Mouse (Mus musculus): ENCODE results near the gene Abcc2. TPM values are rescaled to one million over a fixed set of nuclear protein-coding genes. Genes with fewer than 3 reads are reported as not detected.

Gene Abcc2
- polyA plus RNA-seq (2015; fragmentation: Nextera tagmentation; extraction: Ambion mirVana): 0.03 TPM in 1 of 2 replicates, not detected in the other

GRCm38 (mm10) chr19:43781980-43782379 lies at the start of gene Abcc2:
TSS of gene Abcc2 (plus strand) at chr19:43782192.
- Histone ChIP-seq H3K27ac (no peak within 1 kb of the TSS), H3K4me3 (no peak within 1 kb of the TSS), H3K4me1 (no peaks in the 10 kb centered on the region), H3K9me3 (no peaks in the 10 kb centered on the region), H3K9ac (no peak within 1 kb of the TSS), H3K27me3 (no peaks in the 10 kb centered on the region), H3K36me3 (no peaks in the 10 kb centered on the region), H3K4me2 (no peak within 1 kb of the TSS)
- 73% methylated on average over 3 of the region's 3 CpGs for WGBS
- no peak for ATAC-seq (ENCODE audit: insufficient number of reproducible peaks, low FRiP score, low TSS enrichment, low read depth)

GRCm38 (mm10) chr19:43738409-43738808 lies 43.6 kb upstream of the Abcc2 start:
- Histone ChIP-seq H3K4me2 (no peak overlapping the region), H3K27ac (no peak overlapping the region), H3K27me3 (no peaks in the 10 kb centered on the region), H3K9me3 (no peaks in the 10 kb centered on the region), H3K4me1 (no peaks in the 10 kb centered on the region), H3K36me3 (peaks cover 83% of the 10 kb centered on the region), H3K9ac (no peak overlapping the region), H3K4me3 (no peak overlapping the region)
- no peak for ATAC-seq (ENCODE audit: insufficient number of reproducible peaks, low FRiP score, low TSS enrichment, low read depth)
- WGBS: 97% methylated on average over 10 of the region's 10 CpGs

GRCm38 (mm10) chr19:43743401-43743800 lies 38.6 kb upstream of the Abcc2 start:
- H3K36me3 ChIP-seq: peaks cover 82% of the 10 kb centered on the region
- H3K4me2 ChIP-seq: no peak overlapping the region
- no peaks in the 10 kb centered on the region for H3K9me3 ChIP-seq
- ATAC-seq (ENCODE audit: insufficient number of reproducible peaks, low FRiP score, low TSS enrichment, low read depth): no peak
- no peak overlapping the region for H3K27ac ChIP-seq
- 95% methylated on average over 7 of the region's 7 CpGs for WGBS
- no peak overlapping the region for H3K9ac ChIP-seq
- H3K4me3 ChIP-seq: no peak overlapping the region
- no peaks in the 10 kb centered on the region for H3K27me3 ChIP-seq
- H3K4me1 ChIP-seq: no peaks in the 10 kb centered on the region

- H3K36me3 ChIP-seq: peaks cover 78% of the 10 kb centered on the region
- no peak overlapping the region for H3K4me2 ChIP-seq
- no peaks in the 10 kb centered on the region for H3K4me1 ChIP-seq
- no peak overlapping the region for H3K27ac ChIP-seq
- H3K9me3 ChIP-seq: no peaks in the 10 kb centered on the region
- 92% methylated on average over 3 of the region's 3 CpGs for WGBS
- no peaks in the 10 kb centered on the region for H3K27me3 ChIP-seq
- no peak for ATAC-seq (ENCODE audit: insufficient number of reproducible peaks, low FRiP score, low TSS enrichment, low read depth)
- no peak overlapping the region for H3K4me3 ChIP-seq
- no peak overlapping the region for H3K9ac ChIP-seq
Measured at GRCm38 (mm10) chr19:43745740-43746139, 36.3 kb upstream of the Abcc2 start.

GRCm38 (mm10) chr19:43747877-43748276 lies 34.1 kb upstream of the Abcc2 start:
- H3K27ac ChIP-seq: no peak overlapping the region
- no peaks in the 10 kb centered on the region for H3K27me3 ChIP-seq
- no peak overlapping the region for H3K4me2 ChIP-seq
- WGBS: 90% methylated on average over 4 of the region's 4 CpGs
- 0 out of 2 replicates have a peak, but pooled peaks cover 4% of the 10 kb centered on the region for H3K4me1 ChIP-seq
- no peak overlapping the region for H3K9ac ChIP-seq
- H3K36me3 ChIP-seq: peaks cover 61% of the 10 kb centered on the region
- no peak overlapping the region for H3K4me3 ChIP-seq
- no peaks in the 10 kb centered on the region for H3K9me3 ChIP-seq
- no peak for ATAC-seq (ENCODE audit: insufficient number of reproducible peaks, low FRiP score, low TSS enrichment, low read depth)

GRCm38 (mm10) chr19:43750008-43750407 lies 32.0 kb upstream of the Abcc2 start:
- WGBS: 89% methylated on average over 2 of the region's 2 CpGs
- no peak for ATAC-seq (ENCODE audit: insufficient number of reproducible peaks, low FRiP score, low TSS enrichment, low read depth)
- Histone ChIP-seq H3K4me2 (no peak overlapping the region), H3K4me1 (0 out of 2 replicates have a peak, but pooled peaks cover 4% of the 10 kb centered on the region), H3K36me3 (peaks cover 47% of the 10 kb centered on the region), H3K27me3 (no peaks in the 10 kb centered on the region), H3K9ac (no peak overlapping the region), H3K9me3 (no peaks in the 10 kb centered on the region), H3K4me3 (no peak overlapping the region), H3K27ac (no peak overlapping the region)

GRCm38 (mm10) chr19:43752489-43753225 lies 29.3 kb upstream of the Abcc2 start, which contains the start of the genes Cutc and Cox15:
TSS of gene Cutc (plus strand) at chr19:43752996.
TSS of gene Cox15 (minus strand) at chr19:43753000.
- peaks cover 24% of the 10 kb centered on the region for H3K36me3 ChIP-seq
- ATAC-seq (ENCODE audit: insufficient number of reproducible peaks, low FRiP score, low TSS enrichment, low read depth): peak; percentile 89
- H3K9me3 ChIP-seq: no peaks in the 10 kb centered on the region
- H3K27me3 ChIP-seq: no peaks in the 10 kb centered on the region
- H3K4me1 ChIP-seq: 0 out of 2 replicates have a peak, but pooled peaks cover 4% of the 10 kb centered on the region
- peak within 1 kb of the TSS; percentile 73 for H3K4me3 ChIP-seq
- peak within 1 kb of the TSS; percentile 98 for H3K27ac ChIP-seq
- under 1% methylated on average over 61 of the region's 62 CpGs for WGBS
- peak within 1 kb of the TSS; percentile 52 for H3K4me2 ChIP-seq
- peak within 1 kb of the TSS; percentile 73 for H3K9ac ChIP-seq

- peak; percentile 72 for ATAC-seq (ENCODE audit: insufficient number of reproducible peaks, low FRiP score, low TSS enrichment, low read depth)
- H3K36me3 ChIP-seq: peaks cover 18% of the 10 kb centered on the region
- 1% methylated on average over 24 of the region's 24 CpGs for WGBS
Measured at GRCm38 (mm10) chr19:43753226-43753835, 28.7 kb upstream of the Abcc2 start.

GRCm38 (mm10) chr19:43754237-43754636 lies 27.8 kb upstream of the Abcc2 start:
- 70% methylated on average over 2 of the region's 2 CpGs for WGBS
- Histone ChIP-seq H3K4me3 (no peak overlapping the region), H3K27ac (no peak overlapping the region), H3K4me2 (no peak overlapping the region), H3K9me3 (no peaks in the 10 kb centered on the region), H3K4me1 (0 out of 2 replicates have a peak, but pooled peaks cover 4% of the 10 kb centered on the region), H3K9ac (no peak overlapping the region), H3K36me3 (peaks cover 8% of the 10 kb centered on the region; the same call in 1 of the 2 replicates), H3K27me3 (no peaks in the 10 kb centered on the region)
- no peak for ATAC-seq (ENCODE audit: insufficient number of reproducible peaks, low FRiP score, low TSS enrichment, low read depth)

More at GRCm38 (mm10) chr19:43753226-43753835, 28.7 kb upstream of the Abcc2 start:
- Histone ChIP-seq H3K27me3 (no peaks in the 10 kb centered on the region), H3K4me1 (0 out of 2 replicates have a peak, but pooled peaks cover 4% of the 10 kb centered on the region), H3K4me2 (peak overlapping the region; percentile 52), H3K9ac (peak overlapping the region; percentile 73), H3K9me3 (no peaks in the 10 kb centered on the region), H3K27ac (peak overlapping the region; percentile 98), H3K4me3 (peak overlapping the region; percentile 73)

- no peaks in the 10 kb centered on the region for H3K9me3 ChIP-seq
- H3K4me1 ChIP-seq: 0 out of 2 replicates have a peak, but pooled peaks cover 4% of the 10 kb centered on the region
- no peak overlapping the region for H3K9ac ChIP-seq
- no peaks in the 10 kb centered on the region for H3K27me3 ChIP-seq
- 64% methylated on average over 2 of the region's 2 CpGs for WGBS
- H3K27ac ChIP-seq: no peak overlapping the region
- H3K4me3 ChIP-seq: no peak overlapping the region
- no peak overlapping the region for H3K4me2 ChIP-seq
- no peak for ATAC-seq (ENCODE audit: insufficient number of reproducible peaks, low FRiP score, low TSS enrichment, low read depth)
- peaks cover 7% of the 10 kb centered on the region; the same call in 1 of the 2 replicates for H3K36me3 ChIP-seq
Measured at GRCm38 (mm10) chr19:43754872-43755271, 27.1 kb upstream of the Abcc2 start.

GRCm38 (mm10) chr19:43760504-43760903 lies 21.5 kb upstream of the Abcc2 start:
- Histone ChIP-seq H3K9ac (no peak overlapping the region), H3K4me1 (no peaks in the 10 kb centered on the region), H3K9me3 (no peaks in the 10 kb centered on the region), H3K36me3 (no peaks in the 10 kb centered on the region), H3K4me2 (no peak overlapping the region), H3K4me3 (no peak overlapping the region), H3K27ac (no peak overlapping the region), H3K27me3 (no peaks in the 10 kb centered on the region)
- no peak for ATAC-seq (ENCODE audit: insufficient number of reproducible peaks, low FRiP score, low TSS enrichment, low read depth)
- 25% methylated on average over 6 of the region's 6 CpGs for WGBS

All from limb, embryonic 15.5 days (tissue).